Mouse (Mus musculus) limb, embryonic 12.5 days (tissue): Measurements from ENCODE around the gene Galntl6. TPM values are rescaled to one million over a fixed set of nuclear protein-coding genes. Genes with fewer than 3 reads are reported as not detected.

Experiments
- ATAC-seq: fragments of 200-750 bp; cut with Nextera tagmentation; 2 replicates; pipeline ENCODE4 v1.8.0; 2017; ENCODE audit warnings: low read depth, moderate TSS enrichment; ENCODE audit not compliant: insufficient number of reproducible peaks, insufficient read depth, low FRiP score, low TSS enrichment
- H3K27ac ChIP-seq: fragments of 300-500 bp; sonication (generic); 2 replicates; pipeline ENCODE4 v1.5.1; 2016; ENCODE audit warnings: mild to moderate bottlenecking, moderate library complexity
- H3K27me3 ChIP-seq: fragments of 300-500 bp; sonication (generic); 2 replicates; pipeline ENCODE4 v1.6.1; 2016; ENCODE audit warnings: mild to moderate bottlenecking, moderate library complexity
- H3K36me3 ChIP-seq: fragments of 300-500 bp; sonication (generic); 2 replicates; pipeline ENCODE4 v1.6.1; 2016; ENCODE audit warnings: mild to moderate bottlenecking, moderate library complexity
- H3K4me1 ChIP-seq: fragments of 300-500 bp; sonication (generic); replicated peaks from 2 replicates; pipeline ENCODE4 v1.6.1; 2016
- H3K4me2 ChIP-seq: fragments of 300-500 bp; sonication (generic); 2 replicates; pipeline ENCODE4 v1.6.1; 2016; ENCODE audit warnings: mild to moderate bottlenecking, moderate library complexity
- H3K4me3 ChIP-seq: fragments of 300-500 bp; sonication (generic); replicated peaks from 2 replicates; pipeline ENCODE4 v1.5.1; 2016; ENCODE audit warnings: mild to moderate bottlenecking
- H3K9ac ChIP-seq: fragments of 300-500 bp; sonication (generic); replicated peaks from 2 replicates; pipeline ENCODE4 v1.6.1; 2016; ENCODE audit warnings: mild to moderate bottlenecking, moderate library complexity
- H3K9me3 ChIP-seq: fragments of 300-500 bp; sonication (generic); 2 replicates; pipeline ENCODE4 v1.6.1; 2016; ENCODE audit warnings: mild to moderate bottlenecking, moderate library complexity
- WGBS: fragments of 180-500 bp; shearing (Covaris S2); methylation state at CpG from one replicate; pipeline ENCODE4 v1.1.7; 2016; 5-methylcytosine and 5-hydroxymethylcytosine counted together
- polyA plus RNA-seq: library from polyadenylated mRNA; unstranded; fragments of >200 nt; fragmentation: Nextera tagmentation; extraction: Ambion mirVana; gene quantifications from 2 replicates; pipeline ENCODE4 v1.2.1, GENCODE M21; 2016

Gene Galntl6
- polyA plus RNA-seq, 1 experiment from 2014 or later = 1.4 TPM

GRCm38 (mm10) chr8:58604751-58605150 lies 307.7 kb downstream of the Galntl6 start:
- no peak overlapping the region for H3K4me2 ChIP-seq

GRCm38 (mm10) chr8:58597834-58598233 lies 314.6 kb downstream of the Galntl6 start:
- no peaks in the 10 kb centered on the region for H3K4me1 ChIP-seq
- H3K27me3 ChIP-seq = no peaks in the 10 kb centered on the region
- no peak overlapping the region for H3K4me2 ChIP-seq
- H3K9me3 ChIP-seq = no peaks in the 10 kb centered on the region
- H3K27ac ChIP-seq = no peak overlapping the region
- no peak overlapping the region for H3K9ac ChIP-seq
- H3K4me3 ChIP-seq = no peak overlapping the region
- ATAC-seq = no peak
- whole genome bisulfite sequencing = 82% methylated on average over 6 of the region's 6 CpGs
- H3K36me3 ChIP-seq = no peaks in the 10 kb centered on the region

More at GRCm38 (mm10) chr8:58604751-58605150, 307.7 kb downstream of the Galntl6 start:
- no peaks in the 10 kb centered on the region for H3K27me3 ChIP-seq
- no peak overlapping the region for H3K27ac ChIP-seq
- H3K9me3 ChIP-seq = no peaks in the 10 kb centered on the region
- no peak for ATAC-seq
- no peak overlapping the region for H3K4me3 ChIP-seq
- 74% methylated on average over 4 of the region's 4 CpGs for WGBS
- no peak overlapping the region for H3K9ac ChIP-seq
- no peaks in the 10 kb centered on the region for H3K4me1 ChIP-seq
- H3K36me3 ChIP-seq = no peaks in the 10 kb centered on the region

GRCm38 (mm10) chr8:58575346-58575745 lies 337.1 kb downstream of the Galntl6 start:
- no peaks in the 10 kb centered on the region for H3K9me3 ChIP-seq
- no peaks in the 10 kb centered on the region for H3K4me1 ChIP-seq
- WGBS = 78% methylated on average over 1 of the region's 1 CpGs
- H3K27me3 ChIP-seq = no peaks in the 10 kb centered on the region
- no peak overlapping the region for H3K4me3 ChIP-seq
- H3K9ac ChIP-seq = no peak overlapping the region
- no peak for ATAC-seq
- no peak overlapping the region for H3K27ac ChIP-seq
- no peak overlapping the region for H3K4me2 ChIP-seq
- no peaks in the 10 kb centered on the region for H3K36me3 ChIP-seq

- H3K4me1 ChIP-seq = no peaks in the 10 kb centered on the region
These were observed 344.4 kb downstream of the Galntl6 start for GRCm38 (mm10) chr8:58568086-58568485.

GRCm38 (mm10) chr8:58566115-58566514 lies 346.3 kb downstream of the Galntl6 start:
- H3K27me3 ChIP-seq = no peaks in the 10 kb centered on the region
- no peaks in the 10 kb centered on the region for H3K9me3 ChIP-seq
- no peaks in the 10 kb centered on the region for H3K4me1 ChIP-seq
- H3K4me2 ChIP-seq = no peak overlapping the region
- no peak overlapping the region for H3K4me3 ChIP-seq
- no peak overlapping the region for H3K9ac ChIP-seq
- H3K27ac ChIP-seq = no peak overlapping the region
- no peaks in the 10 kb centered on the region for H3K36me3 ChIP-seq
- no peak for ATAC-seq
- 59% methylated on average over 2 of the region's 2 CpGs for WGBS

More at GRCm38 (mm10) chr8:58568086-58568485, 344.4 kb downstream of the Galntl6 start:
- no peak overlapping the region for H3K9ac ChIP-seq
- H3K36me3 ChIP-seq = no peaks in the 10 kb centered on the region
- no peak overlapping the region for H3K4me3 ChIP-seq
- H3K27ac ChIP-seq = no peak overlapping the region
- no peak for ATAC-seq
- no peak overlapping the region for H3K4me2 ChIP-seq
- no peaks in the 10 kb centered on the region for H3K27me3 ChIP-seq
- 73% methylated on average over 2 of the region's 2 CpGs for WGBS
- no peaks in the 10 kb centered on the region for H3K9me3 ChIP-seq

GRCm38 (mm10) chr8:58535781-58536180 lies 376.7 kb downstream of the Galntl6 start:
- no peak for ATAC-seq
- Histone ChIP-seq H3K36me3 (no peaks in the 10 kb centered on the region), H3K27ac (no peak overlapping the region), H3K4me1 (no peaks in the 10 kb centered on the region), H3K27me3 (no peaks in the 10 kb centered on the region), H3K9ac (no peak overlapping the region), H3K9me3 (no peaks in the 10 kb centered on the region), H3K4me3 (no peak overlapping the region), H3K4me2 (no peak overlapping the region)
- WGBS = 89% methylated on average over 2 of the region's 2 CpGs

GRCm38 (mm10) chr8:58534631-58535030 lies 377.8 kb downstream of the Galntl6 start:
- Histone ChIP-seq H3K4me3 (no peak overlapping the region), H3K9me3 (no peaks in the 10 kb centered on the region), H3K27me3 (no peaks in the 10 kb centered on the region), H3K9ac (no peak overlapping the region), H3K4me1 (no peaks in the 10 kb centered on the region), H3K36me3 (no peaks in the 10 kb centered on the region), H3K27ac (no peak overlapping the region), H3K4me2 (no peak overlapping the region)
- no peak for ATAC-seq

- ATAC-seq = no peak
- no peaks in the 10 kb centered on the region for H3K27me3 ChIP-seq
- no peak overlapping the region for H3K27ac ChIP-seq
- no peaks in the 10 kb centered on the region for H3K9me3 ChIP-seq
- no peak overlapping the region for H3K4me3 ChIP-seq
- no peaks in the 10 kb centered on the region for H3K4me1 ChIP-seq
- no peak overlapping the region for H3K9ac ChIP-seq
- no peaks in the 10 kb centered on the region for H3K36me3 ChIP-seq
- H3K4me2 ChIP-seq = no peak overlapping the region
- 23% methylated on average over 1 of the region's 1 CpGs for WGBS
These were observed 389.0 kb downstream of the Galntl6 start for GRCm38 (mm10) chr8:58523443-58523842.

GRCm38 (mm10) chr8:58521932-58522331 lies 390.5 kb downstream of the Galntl6 start:
- no peak overlapping the region for H3K4me3 ChIP-seq
- H3K4me2 ChIP-seq = no peak overlapping the region
- H3K36me3 ChIP-seq = no peaks in the 10 kb centered on the region
- no peak overlapping the region for H3K9ac ChIP-seq
- no peak overlapping the region for H3K27ac ChIP-seq
- no peaks in the 10 kb centered on the region for H3K9me3 ChIP-seq
- no peaks in the 10 kb centered on the region for H3K4me1 ChIP-seq
- no peak for ATAC-seq
- H3K27me3 ChIP-seq = no peaks in the 10 kb centered on the region

- Histone ChIP-seq H3K4me3 (no peak overlapping the region), H3K27ac (no peak overlapping the region), H3K9me3 (no peaks in the 10 kb centered on the region), H3K4me1 (no peaks in the 10 kb centered on the region), H3K27me3 (no peaks in the 10 kb centered on the region), H3K9ac (no peak overlapping the region), H3K36me3 (no peaks in the 10 kb centered on the region), H3K4me2 (no peak overlapping the region)
- no peak for ATAC-seq
These were observed 401.9 kb downstream of the Galntl6 start for GRCm38 (mm10) chr8:58510516-58510915.

- no peak for ATAC-seq
- H3K9me3 ChIP-seq = no peaks in the 10 kb centered on the region
- WGBS = 81% methylated on average over 1 of the region's 1 CpGs
- no peaks in the 10 kb centered on the region for H3K27me3 ChIP-seq
- H3K4me2 ChIP-seq = no peak overlapping the region
- H3K4me1 ChIP-seq = no peaks in the 10 kb centered on the region
- H3K27ac ChIP-seq = no peak overlapping the region
- no peak overlapping the region for H3K4me3 ChIP-seq
- no peak overlapping the region for H3K9ac ChIP-seq
- no peaks in the 10 kb centered on the region for H3K36me3 ChIP-seq
These were observed 403.4 kb downstream of the Galntl6 start for GRCm38 (mm10) chr8:58509051-58509450.

- Histone ChIP-seq H3K36me3 (no peaks in the 10 kb centered on the region), H3K4me3 (no peak overlapping the region), H3K27me3 (no peaks in the 10 kb centered on the region), H3K9me3 (no peaks in the 10 kb centered on the region), H3K4me1 (no peaks in the 10 kb centered on the region), H3K9ac (no peak overlapping the region), H3K4me2 (no peak overlapping the region), H3K27ac (no peak overlapping the region)
- WGBS = 73% methylated on average over 4 of the region's 4 CpGs
- ATAC-seq = no peak
These were observed 425.3 kb downstream of the Galntl6 start for GRCm38 (mm10) chr8:58487099-58487498.
